Mouse (Mus musculus) C2C12 (cell line): ENCODE data around the gene Pacs2.

Experiments
- CTCF ChIP-seq: IDR thresholded peaks from one replicate; pipeline ENCODE4 v1.5.1; 2011; ENCODE audit not compliant: control insufficient read depth, insufficient read depth, insufficient read length
- MYOD1 ChIP-seq: IDR thresholded peaks from one replicate; pipeline ENCODE4 v1.6.1; 2011; ENCODE audit warnings: low read depth; ENCODE audit not compliant: control insufficient read depth, insufficient read length
- USF1 ChIP-seq: IDR thresholded peaks from one replicate; pipeline ENCODE4 v1.6.1; 2011; ENCODE audit warnings: low read depth, mild to moderate bottlenecking, control low read depth, moderate library complexity

- TF ChIP-seq CTCF (peak; percentile 94), MYOD1 (no peak), USF1 (no peak)
These were observed 9.3 kb upstream of the Pacs2 start for GRCm38 (mm10) chr12:113004993-113005392.
